Mouse (Mus musculus) ES-CJ7 (cell line): ENCODE measurements at regions not wholly inside any gene's neighbourhood (a gene's known extent, or its start where the extent isn't known, plus 50 kb on each side); places are given as distances from the start of the nearest gene placed in this dataset.

Source experiments
- DNase-seq: peaks from one replicate; pipeline ENCODE4 v3.0.0; 2011; ENCODE audit warnings: low read depth, low spot score

GRCm38 (mm10) chr8:118028061-118028850 lies 226.5 kb upstream of the Mphosph6 start:
- peak; percentile 50 for DNase-seq

DNA sequence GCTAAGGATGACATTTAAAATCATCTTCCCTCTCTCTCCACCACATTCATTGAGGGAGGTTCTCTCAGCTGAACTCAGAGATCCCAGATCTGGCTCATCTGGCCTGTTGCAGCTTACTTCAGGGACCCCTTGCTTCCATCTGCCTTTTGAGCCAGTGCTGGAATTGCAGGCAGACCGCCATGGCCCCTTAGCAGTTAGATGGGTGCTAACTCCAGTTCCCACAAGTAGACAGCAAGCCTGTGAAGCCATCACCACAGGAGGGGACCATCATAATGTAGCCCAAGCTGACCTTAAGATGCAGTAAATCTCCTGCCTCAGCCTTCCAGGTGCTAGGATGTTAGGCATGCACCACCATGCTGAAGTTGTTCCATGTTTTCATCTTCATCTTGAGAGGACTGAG lies 221.7 kb upstream of the Mphosph6 start:
- DNase-seq = no peak

DNA sequence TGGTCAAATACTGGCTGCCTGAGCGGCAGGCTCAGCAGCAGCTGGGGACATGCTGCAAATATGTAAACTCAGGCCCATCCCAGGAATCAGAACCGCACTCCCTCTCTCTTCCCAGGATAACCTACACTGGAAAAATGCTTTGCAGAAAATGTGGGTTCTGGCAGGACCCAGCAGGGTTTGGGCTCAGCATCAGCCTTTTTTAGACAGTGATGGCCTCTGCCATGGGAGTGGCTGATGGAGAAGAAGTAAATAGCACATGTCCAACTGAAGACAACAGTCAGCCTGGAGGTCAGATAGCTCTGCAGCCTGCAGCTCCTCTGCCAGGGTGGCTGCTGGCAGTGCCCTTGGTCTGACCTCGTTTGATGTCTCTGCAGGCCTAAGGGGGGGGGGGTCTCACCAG lies 220.2 kb upstream of the Mphosph6 start:
- DNase-seq = no peak

DNA sequence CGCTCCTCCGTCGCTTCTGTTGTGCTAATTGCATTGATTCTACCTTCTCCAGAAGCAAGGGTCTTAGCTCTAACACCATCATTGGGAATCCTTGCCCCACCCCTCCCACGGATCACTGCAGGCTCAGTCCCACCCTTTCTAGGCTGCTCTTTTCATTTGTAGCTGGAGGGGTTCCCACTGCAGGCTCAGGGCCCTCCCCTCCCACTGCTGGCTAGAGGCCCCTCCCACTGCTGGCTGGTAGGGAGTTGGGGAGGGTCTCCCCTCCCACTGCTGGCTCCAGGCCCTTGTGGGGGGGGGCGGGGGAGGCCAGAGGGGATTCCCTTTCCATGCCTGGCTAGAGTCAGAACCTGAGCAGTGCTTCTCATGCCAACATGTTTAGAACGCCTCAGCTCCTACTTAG lies 215.5 kb upstream of the Mphosph6 start:
- DNase-seq = peak; percentile 74

DNA sequence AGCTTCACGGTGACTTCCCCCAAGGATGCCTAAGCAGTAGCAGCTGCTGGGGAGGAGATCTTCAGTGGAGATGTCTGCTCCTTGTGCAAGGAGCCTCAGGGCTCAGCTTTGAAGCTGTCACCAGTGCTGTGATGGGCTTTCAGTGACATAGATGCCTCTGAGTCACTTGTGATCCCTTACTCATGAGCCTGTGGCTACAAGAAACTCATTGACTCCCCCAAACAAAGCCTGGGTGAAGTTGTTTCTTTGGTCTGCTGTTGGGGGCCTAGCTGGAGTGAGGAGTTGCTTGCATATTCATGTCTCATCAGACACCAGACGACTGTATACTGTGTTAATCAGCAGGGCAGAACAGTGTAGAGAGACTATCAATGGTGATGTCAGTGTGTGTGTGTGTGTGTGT lies 203.4 kb upstream of the Mphosph6 start:
- no peak for DNase-seq

DNA sequence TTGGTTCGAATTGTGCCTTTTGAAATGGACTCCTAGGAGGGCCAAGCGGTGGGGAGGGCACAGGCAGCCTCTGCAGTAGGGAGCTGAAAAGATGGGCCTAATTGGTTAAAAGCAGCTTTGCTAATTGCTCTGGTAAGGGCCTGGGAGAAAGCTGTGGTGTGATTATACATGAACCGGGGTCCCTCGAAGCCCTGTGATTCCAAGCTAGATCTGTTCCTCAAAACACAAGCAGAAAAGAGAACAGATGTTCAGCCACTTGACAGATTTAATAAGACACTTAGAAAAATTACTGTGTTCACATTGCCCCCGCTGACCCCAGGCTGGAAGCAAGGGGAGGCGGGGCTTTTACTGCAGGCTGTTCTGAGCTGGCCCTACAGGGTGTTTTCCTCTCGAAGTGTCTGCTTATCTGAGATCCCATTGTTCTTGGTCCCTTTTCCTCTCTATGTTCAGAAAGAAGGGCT lies 202.7 kb upstream of the Mphosph6 start:
- DNase-seq = no peak

- no peak for DNase-seq
These were observed 199.4 kb upstream of the Mphosph6 start for GRCm38 (mm10) chr8:118001138-118001537.

DNA sequence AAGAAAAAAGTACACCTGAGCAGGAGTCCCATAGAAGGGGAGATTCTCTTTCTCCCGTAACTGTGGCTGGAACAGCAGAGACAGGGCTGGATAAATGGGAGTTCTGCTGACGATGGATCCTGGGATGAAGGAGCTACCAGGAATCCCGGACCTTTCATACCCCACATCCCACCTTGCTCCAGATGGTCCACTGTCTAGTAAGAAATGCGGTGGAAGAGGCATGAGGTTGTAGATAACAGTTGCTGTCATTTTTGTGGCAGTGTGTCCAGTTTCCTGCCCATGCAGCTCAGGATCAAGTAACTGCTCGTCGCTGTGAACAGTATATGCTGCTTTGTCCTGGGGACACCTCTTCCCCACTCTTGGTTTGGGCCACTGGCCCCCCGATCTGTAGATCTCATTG lies 190.1 kb upstream of the Mphosph6 start:
- no peak for DNase-seq

DNA sequence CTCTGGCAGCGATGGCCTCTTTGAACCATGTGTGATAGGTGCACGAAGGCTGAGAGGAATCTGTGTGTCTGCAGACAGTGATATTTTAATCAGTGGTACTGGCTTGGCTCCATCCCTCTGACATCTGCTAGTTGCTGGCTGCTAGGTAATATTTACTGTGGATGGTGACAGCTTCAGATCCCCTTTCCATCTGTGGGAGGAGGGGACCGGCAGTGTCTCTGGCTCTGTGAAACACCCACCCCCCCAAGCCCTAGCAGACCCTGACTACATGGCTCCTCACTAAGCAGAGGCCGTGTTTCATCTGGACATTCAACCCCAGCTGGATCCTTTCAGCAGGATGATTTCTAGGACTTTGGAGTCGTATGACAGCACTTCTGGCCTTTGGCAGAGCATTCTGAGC lies 187.0 kb upstream of the Mphosph6 start:
- DNase-seq = no peak

GRCm38 (mm10) chr8:117968306-117968705 lies 166.6 kb upstream of the Mphosph6 start:
- DNase-seq = no peak

DNA sequence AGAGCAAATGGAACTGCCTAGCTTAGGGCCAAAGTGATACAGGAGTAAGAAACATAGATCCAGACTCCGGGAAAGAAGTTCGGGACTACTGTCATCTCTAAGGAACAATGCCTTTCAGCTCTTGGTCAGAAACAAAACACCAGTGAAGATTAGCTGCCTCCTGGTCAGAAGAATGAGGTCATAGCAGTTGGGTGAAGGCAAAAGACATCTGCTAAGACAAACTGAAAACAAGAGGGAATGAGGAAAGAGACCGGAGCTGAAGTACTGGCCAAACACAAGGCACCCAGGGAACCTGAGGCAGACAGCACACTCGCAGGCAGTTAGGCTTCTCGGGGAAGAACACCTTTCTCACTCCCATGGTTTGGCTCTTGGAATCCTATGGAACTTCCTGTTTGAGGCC lies 164.8 kb upstream of the Mphosph6 start:
- no peak for DNase-seq

GRCm38 (mm10) chr8:117963426-117963825 lies 161.7 kb upstream of the Mphosph6 start:
- no peak for DNase-seq

GRCm38 (mm10) chr8:117962666-117963065 lies 160.9 kb upstream of the Mphosph6 start:
- no peak for DNase-seq

DNA sequence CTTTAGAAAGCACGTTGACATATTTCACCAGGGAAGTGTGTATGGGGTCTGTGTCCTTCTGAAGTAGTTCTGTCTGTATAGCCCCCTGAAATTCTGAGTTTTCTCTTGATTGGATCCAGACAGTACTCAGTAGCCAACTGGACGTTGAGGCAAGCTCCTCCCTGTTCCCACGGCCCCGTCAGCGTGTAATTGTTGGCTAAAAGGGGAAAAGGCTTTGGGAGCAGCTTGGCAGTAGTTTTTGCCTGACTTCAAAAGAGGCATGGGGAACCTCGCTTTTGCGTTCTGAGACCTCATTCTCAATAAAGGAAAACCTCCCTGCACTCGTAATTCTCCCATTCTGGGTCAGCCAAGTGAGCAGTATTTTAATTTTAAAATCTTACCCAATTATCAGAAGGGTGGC lies 157.8 kb upstream of the Mphosph6 start:
- DNase-seq = no peak

GRCm38 (mm10) chr8:117958914-117959313 lies 157.2 kb upstream of the Mphosph6 start:
- DNase-seq = peak; percentile 51

DNA sequence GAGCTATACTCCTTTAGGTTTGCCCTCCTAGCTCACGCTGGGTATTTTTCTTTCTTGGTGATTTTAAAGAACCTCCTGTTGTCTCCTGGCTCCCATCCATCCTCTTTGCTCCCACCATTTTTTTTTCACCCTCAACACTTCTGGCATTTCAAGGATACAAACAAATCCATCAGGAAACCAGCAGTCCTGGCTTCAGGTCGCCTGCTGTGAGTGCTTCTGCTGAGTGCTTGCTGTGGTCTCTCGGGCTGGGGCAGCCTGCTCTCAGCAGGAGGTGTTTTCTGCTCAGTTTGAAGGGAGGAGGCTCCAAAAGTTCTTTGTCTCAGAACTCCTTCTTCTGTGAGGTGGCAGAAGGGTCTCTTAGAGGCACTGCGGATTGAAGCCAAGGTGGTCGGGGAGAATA lies 149.9 kb upstream of the Mphosph6 start:
- peak; percentile 78 for DNase-seq

- no peak for DNase-seq
These were observed 144.8 kb upstream of the Mphosph6 start for GRCm38 (mm10) chr8:117946540-117946939.

DNA sequence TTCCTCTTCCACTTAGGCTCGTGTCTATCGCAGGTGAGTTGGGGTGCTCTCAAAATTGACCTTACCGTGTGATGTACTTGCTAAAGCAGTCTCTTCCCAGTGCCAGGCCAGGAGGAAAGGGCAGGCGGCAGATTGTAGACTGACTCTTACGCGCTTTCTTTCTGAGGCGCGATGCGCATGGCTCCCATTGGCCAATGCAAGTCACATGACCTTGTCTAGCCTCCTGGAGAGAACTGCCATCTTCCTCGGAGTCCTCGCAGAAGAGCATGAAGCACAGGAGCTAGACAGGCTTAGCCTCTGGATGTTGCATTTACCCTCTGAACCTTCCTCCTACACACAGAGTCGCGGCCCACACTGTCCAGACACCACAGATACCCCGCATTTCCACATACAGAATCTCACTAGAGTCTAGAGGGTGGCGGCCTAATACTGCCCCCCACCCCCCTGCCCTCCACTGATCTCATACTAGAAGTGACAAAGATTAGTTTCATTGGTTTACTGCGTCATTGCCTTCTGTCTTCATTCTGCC lies 132.9 kb upstream of the Mphosph6 start:
- DNase-seq = peak; percentile 21

DNA sequence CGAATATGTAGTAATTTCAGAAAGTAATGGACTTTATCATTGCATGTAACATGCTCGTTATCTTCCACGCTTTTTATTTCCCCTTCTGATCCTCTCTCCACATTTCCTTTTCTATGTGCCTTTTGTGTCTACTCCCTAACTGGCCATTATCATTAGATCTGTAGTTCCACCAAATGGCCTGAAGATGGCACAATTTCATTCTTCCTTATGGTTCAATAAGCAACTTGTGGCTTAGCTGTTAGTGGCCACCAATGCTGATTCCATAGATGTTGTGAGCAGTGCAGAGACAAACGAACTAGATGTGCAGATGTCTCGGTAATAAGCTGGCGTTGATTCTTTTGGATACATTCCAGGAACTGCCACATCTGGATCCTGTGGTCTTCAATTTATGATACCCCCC lies 128.9 kb upstream of the Mphosph6 start:
- DNase-seq = peak; percentile 82

DNA sequence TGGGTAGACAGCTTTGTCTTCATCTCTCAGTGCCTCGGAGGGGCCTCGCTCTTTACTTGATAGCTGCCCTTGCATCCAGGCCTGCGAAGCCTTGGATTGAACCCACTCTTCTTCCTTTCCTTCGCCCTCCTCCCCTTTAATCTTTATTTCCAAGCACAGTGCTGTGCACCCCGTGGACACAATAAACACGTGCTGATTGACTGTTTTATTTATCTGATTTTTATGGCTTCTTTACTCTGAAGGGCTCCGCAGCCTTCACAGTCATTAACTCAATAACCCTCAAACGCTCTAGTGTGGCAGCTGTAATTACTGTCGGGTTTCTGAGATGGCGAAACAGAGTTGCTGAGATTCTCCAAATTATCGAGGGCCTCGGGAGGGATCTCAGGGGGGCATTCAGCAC lies 127.9 kb upstream of the Mphosph6 start:
- no peak for DNase-seq

GRCm38 (mm10) chr8:117923296-117923695 lies 121.6 kb upstream of the Mphosph6 start:
- DNase-seq = no peak

DNA sequence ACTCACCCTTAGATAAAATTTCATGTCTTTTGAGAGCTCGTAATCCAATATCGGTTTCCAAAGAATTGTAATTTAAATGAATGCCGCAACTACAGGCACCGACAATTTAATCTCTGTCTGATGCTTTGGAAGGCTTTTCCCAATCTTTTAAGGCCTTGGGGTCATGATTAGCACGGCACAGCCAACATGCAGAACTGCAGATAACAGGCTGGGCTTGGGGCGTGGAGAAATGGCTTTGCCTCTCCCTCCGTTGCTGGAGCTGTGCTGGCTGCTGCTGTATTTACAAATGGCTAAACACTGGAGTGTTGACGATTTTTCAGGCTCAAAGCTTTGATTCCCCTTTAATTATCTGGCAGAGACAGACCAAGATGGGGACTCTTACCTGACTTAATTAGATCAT lies 101.3 kb upstream of the Mphosph6 start:
- no peak for DNase-seq

DNA sequence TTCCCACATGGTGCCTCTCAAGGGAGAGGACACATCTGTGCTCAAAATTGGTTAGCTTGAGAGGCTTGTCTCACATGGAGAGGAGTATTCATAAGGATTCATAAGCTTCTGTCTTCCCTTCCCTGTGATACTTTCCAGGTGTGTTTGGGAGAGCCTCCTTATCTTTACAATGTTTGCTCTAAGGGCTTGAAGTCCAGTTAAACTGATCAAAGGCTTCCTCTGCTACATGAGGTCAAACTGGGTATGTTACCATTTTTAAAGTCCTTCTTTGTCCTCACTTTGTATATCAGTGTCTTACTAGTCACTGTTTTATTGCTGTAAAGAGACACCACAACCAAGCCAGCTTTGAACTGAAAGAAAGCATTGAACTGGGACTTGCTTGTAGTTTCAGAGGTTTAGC lies 98.1 kb upstream of the Mphosph6 start:
- DNase-seq = no peak

- peak; percentile 70 for DNase-seq
These were observed 96.3 kb upstream of the Mphosph6 start for GRCm38 (mm10) chr8:117898015-117898414.
